Mouse (Mus musculus) left cerebral cortex, adult 18-20 months (tissue): ENCODE data around the gene Chchd3. TPM values are rescaled to one million over a fixed set of nuclear protein-coding genes. Genes with fewer than 3 reads are reported as not detected.

Experiments
- DNase-seq, 2 experiments: peaks; one replicate each; pipeline ENCODE4 v3.0.0; 2021 to 2022; ENCODE audit warnings: low spot score in 2 of 2, mixed read lengths in 1 of 2
- total RNA-seq, 2 experiments: library from RNA; stranded (reverse); gene quantifications; 2 replicates each; pipeline ENCODE4 v1.2.3; 2021

Gene Chchd3
- total RNA-seq, 2 experiments from 2014 or later, result 80.9 to 92.8 TPM

DNA sequence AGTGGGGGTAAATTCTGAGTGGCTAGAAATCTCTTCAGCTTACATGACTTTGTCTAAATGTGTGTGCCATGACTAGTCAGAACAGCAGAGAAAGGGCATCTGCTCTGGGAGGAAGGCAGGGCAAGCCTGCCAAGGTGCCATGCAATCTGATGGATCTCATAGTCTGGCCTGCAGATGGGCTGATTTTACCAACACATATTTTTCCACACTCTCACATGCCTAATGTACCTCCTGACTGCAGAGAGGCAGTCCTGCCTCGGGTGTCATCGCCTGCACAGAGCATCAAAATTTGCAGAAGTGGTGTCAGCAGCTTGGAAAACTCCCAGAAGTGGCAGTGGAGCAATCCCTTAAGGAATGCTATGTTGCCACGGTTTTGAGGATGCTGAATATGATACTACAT, 55.5 kb downstream of the Chchd3 start:
- no peak for DNase-seq

DNA sequence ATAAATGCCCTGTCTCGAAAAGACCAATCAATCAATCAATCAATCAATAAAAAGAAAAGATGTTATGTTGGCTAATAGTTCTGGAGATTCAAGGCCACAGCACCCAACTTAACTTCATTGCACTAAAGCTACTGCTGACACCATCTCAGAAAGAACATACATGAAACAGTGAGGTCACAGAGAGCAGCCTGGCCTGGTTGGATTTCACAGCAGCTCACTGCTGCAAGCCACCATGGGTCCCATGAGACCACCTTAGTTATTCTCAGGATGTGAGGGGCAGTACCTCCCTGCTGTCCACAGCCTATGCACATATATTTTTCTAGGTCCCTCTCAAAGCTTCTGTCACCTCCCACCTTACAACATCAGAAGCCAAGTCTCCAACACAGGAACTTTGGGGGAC, 57.1 kb downstream of the Chchd3 start:
- no peak for DNase-seq

DNA sequence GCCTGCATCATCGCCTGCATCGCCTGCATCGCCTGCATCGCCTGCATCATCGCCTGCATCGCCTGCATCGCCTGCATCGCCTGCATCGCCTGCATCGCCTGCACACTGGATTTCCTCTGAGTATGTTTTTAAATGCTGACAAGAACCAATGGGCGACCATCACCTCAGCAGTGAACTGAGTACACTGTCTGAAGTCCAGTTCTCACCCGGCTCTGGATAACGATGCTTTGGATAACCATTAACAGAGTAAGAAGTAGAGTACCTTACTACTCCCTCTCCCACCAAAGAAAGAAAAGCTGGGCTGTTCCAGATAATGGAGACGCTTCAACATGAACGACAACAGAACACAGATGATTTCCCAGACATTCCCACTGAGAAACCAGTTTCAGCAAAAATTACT, 58.8 kb downstream of the Chchd3 start:
- no peak for DNase-seq

DNA sequence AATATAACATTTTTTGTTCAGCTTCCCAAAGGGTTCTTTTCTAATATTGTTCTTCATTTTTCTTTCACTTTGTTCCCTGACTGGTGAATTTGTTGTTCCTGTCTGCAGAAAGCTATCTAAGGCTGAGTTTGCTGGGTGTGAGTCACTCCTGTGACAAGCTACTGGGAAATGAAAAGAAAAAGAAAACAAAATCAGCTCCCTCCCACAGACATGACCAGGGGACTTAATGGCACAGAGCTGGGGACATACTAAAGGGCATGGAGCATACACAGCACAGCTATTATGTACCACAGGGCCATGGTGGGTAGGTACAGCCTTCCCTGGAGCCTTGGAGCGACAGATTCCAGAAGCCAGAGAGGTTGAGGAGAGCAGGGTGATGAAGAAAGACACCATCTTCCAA, 63.5 kb downstream of the Chchd3 start:
- no peak for DNase-seq

DNA sequence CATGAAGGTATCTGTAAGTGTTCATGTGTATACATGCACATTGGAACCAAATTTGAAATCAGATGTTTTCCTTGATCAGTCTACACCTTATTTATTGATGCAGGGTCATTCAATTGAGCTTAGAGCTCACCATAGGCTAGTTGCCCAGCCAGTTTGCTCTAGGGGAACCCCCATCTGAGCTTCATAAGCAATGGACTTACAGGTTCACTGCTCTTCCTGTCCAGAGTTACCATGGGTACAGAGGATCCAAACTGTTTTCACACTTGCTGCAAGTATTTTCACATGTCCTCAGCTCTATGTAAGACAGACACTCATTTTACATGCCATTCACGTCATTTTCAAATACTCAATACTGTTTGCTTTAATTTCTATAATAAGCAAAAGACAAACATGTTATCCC, 66.2 kb downstream of the Chchd3 start:
- DNase-seq, result no peak

DNA sequence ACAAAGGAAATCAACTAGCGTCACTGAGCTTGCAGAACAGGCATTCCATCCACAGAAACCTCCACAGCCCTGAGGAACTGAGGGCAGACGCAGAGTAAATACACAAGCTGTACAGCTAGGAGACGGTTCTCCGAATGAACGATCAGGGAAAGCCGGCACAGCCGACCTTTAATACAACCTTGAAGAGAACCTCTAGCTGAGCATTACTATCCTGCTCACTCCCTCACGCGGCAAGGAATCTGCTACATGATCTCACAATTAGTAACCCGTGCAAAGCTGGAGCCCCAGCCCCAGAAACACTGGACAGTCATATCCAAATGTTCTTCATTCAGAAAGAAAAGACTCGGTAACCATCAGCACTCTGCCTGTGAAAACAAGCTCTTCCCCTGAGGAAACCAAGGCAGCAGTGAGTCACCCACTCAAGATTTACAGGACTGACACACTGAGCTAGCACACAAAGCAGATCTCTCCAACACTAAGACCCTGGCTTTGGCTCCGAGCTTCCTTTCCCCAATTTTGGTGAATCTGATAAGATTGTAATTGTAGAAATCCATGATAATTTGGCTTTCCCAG, 69.9 kb downstream of the Chchd3 start:
- no peak for DNase-seq

DNA sequence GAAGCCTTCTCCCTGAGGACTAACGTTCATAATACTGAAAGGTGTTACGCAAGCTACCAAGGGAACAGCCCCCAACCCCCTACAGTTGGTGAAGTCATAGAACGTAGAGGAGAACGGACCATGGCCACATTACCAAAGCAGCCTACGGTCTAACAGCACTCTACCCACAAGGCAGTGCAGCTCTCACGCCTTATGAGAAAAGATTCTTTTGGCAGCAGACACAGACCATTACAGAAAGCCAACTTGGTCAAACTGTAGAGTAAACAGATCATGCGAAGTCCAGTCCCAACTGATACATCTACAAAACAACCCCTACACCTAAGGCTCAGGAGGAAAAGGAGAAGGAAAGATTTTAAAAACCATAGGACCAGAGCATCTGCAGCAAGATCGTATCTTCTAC, 71.5 kb downstream of the Chchd3 start:
- DNase-seq, result no peak

DNA sequence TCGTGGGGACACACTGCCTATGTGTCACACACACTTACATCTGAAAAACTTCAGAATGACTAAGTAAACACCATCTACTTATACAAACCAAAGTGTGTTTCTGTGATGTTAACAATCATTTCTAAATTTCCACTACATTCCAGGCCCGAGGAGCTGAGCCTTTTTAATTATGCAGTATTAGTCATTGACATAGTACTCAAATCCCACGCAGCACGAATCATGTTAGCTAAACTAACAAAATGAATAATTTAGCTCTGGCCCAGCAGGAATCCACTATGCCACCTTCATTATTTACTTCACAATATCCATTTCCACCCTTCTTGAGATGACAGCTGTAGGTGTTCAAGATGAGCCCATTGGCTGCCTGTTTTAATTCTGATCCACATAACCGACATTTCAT, 76.2 kb downstream of the Chchd3 start:
- DNase-seq, result no peak

DNA sequence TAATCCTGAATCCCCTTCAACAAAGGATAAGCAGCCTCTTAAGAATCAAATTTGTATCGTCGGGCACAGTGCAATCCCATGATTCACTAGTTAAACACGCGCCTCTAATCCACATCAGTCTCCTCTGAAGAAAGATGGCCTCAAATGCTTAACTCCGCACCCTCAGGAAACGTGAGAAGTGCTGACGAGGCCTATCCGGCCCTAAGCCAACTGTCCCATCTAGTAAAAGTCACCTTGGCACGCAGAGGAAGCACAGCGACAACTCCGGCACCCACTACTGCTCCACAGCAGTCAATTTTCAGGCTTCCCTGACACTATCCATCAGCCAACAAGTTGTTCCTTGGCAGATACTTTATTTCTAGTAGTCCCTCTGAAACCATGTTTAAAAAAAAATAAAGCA, 78.8 kb downstream of the Chchd3 start:
- no peak for DNase-seq

DNA sequence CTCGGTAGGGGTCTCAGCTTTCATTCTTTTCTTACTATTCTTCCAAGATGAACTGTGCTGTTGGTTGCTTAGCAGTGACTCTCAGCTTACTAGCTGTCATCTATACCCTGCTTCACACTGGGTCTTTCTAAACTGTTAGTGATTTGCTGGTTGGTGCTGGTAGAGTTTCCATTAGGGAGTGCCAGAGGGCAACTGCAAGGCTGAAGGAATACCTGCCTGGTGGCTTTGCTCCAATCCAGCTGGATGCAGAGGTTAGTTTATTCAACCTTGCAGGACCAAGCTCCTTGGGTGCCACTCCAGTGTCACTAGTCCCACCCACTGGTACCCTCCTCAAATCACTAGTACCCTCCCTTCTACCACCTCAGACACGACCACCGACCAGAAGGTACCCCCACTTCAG, 81.2 kb downstream of the Chchd3 start:
- no peak for DNase-seq

DNA sequence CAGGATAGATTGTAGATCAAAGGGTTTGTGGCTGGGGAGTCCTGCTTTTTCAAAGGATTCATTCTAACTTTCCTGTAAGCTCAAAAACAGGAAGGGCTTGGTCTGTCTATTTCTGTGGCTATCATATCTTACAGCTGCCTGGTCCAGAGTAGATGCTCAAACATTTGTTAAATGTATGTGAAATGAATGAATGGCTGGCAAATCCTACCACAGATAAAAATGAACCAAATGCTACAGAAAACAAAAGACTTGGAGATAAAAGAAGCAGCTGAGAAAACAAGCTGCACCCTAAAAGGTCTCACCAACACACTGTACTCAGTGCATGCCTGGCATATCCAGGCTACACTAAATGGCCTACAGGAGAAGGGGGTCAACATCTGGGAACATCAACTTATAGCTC, 88.1 kb downstream of the Chchd3 start:
- no peak for DNase-seq

DNA sequence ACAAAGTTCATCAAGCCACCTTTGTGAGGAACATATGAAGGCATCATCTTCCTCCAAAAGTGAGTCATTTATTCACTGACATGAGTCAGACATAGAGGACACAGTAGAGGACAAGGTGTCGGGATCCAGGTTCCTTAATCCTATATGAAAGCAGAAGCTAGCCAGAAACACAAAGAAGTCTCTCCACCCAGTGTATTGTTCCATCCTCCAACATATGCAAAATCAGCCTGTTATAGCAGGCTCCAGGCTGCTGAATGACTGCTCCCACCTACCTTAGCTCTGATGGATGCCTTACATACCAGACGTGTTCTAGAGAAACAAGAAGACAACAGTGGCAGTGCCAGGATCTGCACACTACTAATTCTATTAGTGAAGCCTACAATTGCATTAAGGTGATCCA, 91.1 kb downstream of the Chchd3 start:
- no peak for DNase-seq

DNA sequence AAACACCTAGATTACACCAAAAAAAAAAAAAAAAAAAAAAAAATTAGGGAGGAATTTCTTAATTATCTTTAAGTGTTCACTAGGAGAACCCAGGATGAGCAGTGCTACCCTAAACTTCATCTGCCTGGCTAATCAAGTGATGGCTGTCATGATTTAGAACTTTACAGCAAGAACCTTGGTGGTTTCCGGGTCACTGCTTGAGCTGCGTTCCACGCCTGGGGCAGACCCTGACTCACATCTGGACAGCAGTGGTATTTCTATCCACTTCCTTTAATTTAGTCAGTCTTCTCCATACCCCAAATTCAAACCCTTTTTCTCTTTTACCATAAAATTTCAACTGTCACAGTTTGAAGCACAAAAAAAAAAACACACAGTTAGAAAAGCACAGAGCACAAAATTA, 98.0 kb downstream of the Chchd3 start:
- DNase-seq, result no peak

DNA sequence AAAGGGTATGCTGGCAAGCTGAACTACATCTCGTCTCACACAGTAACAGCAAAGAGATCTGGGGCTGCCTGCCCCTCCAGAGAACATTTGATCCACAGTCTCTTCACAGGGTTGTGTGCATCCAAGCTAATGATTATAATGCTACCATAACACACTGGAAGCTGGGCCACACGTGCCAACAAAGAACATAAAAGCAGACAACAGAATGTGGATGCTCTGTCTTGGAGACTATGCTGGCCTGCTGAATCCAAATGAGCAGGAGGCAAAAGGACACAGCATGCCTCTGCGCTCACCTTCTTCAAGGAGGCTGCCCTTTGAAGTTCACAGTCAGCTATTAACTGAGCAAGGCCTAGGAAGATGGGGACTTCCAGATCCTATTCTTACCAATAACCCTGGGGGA, 98.6 kb downstream of the Chchd3 start:
- no peak for DNase-seq

DNA sequence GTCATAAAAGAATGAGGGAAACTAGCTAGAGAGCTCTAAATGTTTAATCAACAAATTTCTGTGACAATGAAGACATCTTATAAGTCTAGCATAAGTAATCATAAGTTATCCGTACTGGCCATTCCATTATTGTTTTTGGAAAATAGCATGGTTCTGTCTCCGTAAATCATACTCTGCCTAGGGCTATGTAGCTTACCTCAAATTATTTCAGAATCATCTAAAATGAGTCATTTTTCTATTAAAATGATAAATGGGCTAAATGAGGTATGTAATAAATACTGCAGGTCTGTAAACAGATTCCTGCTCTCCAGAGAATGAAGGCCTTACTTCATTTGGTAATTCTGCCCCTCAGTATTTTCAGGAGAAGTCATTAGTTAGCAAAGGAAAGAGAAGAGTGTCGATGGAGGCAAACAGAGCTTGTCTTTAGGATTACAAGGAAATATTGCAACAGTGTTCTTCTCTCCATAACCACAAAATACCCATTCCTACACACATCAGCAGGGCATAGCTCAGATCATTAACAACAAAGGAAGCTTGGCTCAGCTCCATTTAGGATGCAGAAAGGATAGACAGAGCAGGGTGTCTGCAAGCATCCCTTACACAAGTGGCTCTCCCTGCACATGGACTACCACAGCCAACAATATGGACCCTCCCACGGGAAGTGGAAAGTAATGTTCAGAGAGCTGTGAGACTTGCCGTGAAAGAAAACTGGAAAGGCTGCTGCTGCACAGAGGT, 100.1 kb downstream of the Chchd3 start:
- DNase-seq, result no peak

DNA sequence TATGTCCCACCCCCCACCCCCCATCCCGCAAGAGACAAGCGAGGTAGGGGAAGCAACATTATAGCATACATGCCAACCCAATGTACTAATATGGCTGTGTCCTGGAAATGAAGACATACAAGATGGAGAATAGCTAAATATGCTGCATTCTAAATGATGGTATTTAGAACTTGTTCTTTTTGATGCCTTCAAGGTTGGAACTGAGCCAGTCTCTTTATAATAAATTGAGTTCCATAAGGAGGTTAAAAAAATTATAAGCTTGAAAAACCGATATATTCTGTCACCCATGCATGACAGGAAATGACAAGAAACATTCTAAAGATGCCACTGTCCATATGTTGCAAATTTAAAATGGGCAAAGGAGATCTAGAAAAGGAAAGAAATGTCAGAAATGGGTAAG, 104.6 kb downstream of the Chchd3 start:
- DNase-seq, result no peak

DNA sequence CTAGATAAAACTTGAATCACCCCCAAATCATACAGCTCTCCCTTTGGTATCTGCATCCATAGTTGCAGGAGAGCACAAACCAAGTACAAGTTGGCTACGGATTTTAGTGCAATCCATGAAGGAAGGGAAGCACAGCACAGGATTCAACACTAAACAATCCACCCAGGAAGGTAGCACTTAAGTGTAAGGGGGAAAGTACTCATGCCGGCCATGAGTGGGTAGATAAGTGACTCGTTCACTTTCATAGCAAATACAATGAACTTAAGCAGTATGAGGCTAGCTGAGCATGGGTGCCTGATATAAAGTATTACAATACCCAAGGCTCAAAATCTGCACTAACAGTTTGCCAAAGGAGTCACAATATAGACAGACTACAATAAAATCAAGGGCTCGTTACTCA, 109.1 kb downstream of the Chchd3 start:
- DNase-seq, result no peak

DNA sequence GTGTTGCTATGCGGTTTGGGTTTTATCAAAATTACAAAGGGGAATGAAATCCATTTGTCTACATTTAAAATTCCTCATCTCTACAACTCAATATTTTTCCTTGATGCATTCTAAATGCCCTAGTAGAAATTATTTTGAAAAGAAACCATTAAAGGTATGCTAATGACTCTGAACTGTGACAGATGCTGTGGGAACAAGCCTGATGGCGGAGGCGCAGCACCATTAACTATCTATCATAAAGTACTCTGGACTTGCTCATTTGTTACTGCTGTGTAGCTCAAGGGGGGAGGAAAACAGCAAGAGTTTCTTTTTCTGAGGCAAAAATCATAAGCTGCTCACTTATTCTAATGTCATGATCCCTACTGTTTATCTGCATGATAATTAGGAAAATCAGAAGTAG, 110.4 kb downstream of the Chchd3 start:
- DNase-seq, result no peak

DNA sequence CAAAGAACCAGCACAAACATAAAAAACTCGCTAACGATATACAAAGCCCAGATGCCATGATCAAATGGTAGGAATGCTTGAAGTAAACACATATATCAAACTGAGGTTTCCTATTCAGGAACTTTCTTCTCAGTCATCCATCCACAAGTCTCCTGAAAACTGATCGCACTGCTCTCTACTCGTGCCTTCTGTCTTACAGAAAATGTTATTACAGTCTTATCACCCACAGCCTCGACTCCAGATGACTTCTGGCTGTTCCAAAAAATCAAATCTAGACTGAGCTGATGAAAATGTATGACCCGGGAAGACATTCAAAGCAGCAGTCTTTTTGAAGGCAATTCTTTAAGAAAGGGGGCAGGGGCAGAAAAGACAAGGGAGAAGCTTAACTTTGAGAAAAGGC, 112.8 kb downstream of the Chchd3 start:
- DNase-seq, result no peak

DNA sequence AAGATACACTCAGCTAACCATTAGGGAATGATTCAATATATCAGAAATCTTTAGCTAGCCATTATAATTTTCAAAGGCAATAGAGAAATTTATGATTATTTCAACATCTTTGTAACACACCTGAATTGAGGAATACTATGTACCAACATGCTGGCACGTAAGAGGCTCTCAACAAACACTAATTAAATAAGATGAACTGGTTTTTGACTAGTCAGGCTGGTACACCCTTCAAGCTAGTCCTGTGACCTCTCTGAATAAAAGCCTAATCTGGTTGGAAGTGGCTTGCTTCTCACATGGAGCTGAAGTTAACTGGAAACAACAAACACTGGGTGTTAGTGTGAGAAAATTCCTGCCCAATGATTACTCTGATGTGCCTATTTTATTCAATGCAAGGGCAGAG, 115.1 kb downstream of the Chchd3 start:
- no peak for DNase-seq

DNA sequence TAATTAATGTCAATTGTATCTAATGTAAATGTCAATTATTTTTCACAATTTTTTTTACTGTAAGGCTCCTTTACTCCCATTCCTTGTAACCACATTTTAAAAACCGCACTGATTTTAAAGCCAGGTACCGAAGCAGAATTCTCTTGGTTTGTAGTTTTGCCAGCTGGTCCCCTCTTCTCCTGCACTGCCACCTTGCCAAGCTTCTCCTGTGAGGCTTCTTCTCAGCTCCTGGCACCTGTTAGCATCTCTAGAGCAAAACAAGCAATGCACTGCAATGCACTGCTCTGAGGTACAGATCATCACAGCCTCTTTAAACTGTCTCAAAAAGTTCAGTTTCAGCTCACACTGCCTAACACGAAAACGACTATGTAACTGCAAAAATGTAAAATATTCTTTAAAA, 116.4 kb downstream of the Chchd3 start:
- no peak for DNase-seq

DNA sequence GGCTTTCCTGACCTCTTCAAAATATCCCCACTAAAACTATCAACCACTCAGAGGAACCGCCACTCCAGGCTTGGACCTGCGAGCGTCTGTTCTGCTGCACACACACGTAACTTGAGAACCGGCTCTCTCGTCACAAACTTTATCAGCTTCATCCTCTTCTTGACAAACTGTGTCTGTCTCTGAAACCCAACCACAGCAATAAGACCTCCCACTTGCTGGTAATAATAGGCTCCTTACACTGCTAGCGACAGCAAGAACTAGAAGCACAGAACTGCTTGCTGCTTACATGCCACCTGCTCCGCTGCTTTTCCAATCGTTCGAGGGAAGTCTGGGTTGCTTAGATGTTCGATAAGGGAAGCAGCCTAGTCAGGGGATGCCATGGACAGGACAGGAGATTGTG, 119.8 kb downstream of the Chchd3 start:
- DNase-seq, result no peak

DNA sequence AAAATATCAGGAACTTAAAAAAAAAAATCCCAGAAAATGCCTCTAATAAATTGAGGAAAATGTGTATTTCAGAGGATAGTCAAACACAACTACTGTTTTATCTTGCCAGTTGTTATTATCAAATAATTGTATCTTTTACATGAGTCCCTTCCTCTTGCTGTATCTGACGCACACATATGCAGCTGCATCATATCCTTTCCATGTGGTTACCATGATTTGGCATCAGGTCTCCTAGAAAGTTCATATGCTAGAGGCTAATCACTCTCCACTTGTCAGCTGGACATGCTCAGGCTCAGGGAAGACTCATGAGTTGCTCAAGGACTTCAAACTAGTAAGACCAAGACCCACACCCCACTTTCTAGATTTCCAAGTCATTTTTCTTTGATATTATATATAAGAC, 122.4 kb downstream of the Chchd3 start:
- no peak for DNase-seq
